Mouse (Mus musculus) ES-E14 (cell line): ENCODE results near the gene Atp2c2.

Experiments
- CHD2 ChIP-seq: IDR thresholded peaks from 2 replicates; pipeline ENCODE4 v1.6.1; 2014; ENCODE audit warnings: mild to moderate bottlenecking, low read depth, low read length, inconsistent platforms
- HCFC1 ChIP-seq: IDR thresholded peaks from 2 replicates; pipeline ENCODE4 v1.6.1; 2012; ENCODE audit warnings: low read length, inconsistent platforms, borderline replicate concordance; ENCODE audit not compliant: insufficient read depth
- MAFK ChIP-seq: IDR thresholded peaks from 2 replicates; pipeline ENCODE4 v1.6.1; 2014; ENCODE audit warnings: mild to moderate bottlenecking, low read depth, low read length, inconsistent platforms; ENCODE audit not compliant: insufficient read depth
- ZC3H11A ChIP-seq: IDR thresholded peaks from 2 replicates; pipeline ENCODE4 v1.6.1; 2012; ENCODE audit warnings: low read depth, mild to moderate bottlenecking, inconsistent platforms, low read length, borderline replicate concordance
- ZNF384 ChIP-seq: IDR thresholded peaks from 2 replicates; pipeline ENCODE4 v1.6.1; 2012; ENCODE audit warnings: low read depth, low read length, inconsistent platforms

GRCm38 (mm10) chr8:119737093-119737900, 37.5 kb downstream of the Atp2c2 start:
- TF ChIP-seq CHD2 (no peak), ZC3H11A (no peak), HCFC1 (no peak), MAFK (no peak), ZNF384 (no peak)
